Mouse (Mus musculus) layer of hippocampus, adult 9-11 months (tissue): Measurements from ENCODE around the gene Lurap1.
A peak's percentile ranks its signal among the peaks of the same experiment; 100 is the strongest.

Source experiments
- DNase-seq: peaks from one replicate; pipeline ENCODE4 v3.0.0; 2022

The Lurap1 gene

GRCm38 (mm10) chr4:116151238-116151637 is at the start of gene Lurap1:
Gene Lurap1, minus strand, starts transcription at chr4:116151338.
- no peak for DNase-seq

GRCm38 (mm10) chr4:116198422-116198821 is 47.3 kb upstream of the Lurap1 start:
- DNase-seq = no peak

DNA sequence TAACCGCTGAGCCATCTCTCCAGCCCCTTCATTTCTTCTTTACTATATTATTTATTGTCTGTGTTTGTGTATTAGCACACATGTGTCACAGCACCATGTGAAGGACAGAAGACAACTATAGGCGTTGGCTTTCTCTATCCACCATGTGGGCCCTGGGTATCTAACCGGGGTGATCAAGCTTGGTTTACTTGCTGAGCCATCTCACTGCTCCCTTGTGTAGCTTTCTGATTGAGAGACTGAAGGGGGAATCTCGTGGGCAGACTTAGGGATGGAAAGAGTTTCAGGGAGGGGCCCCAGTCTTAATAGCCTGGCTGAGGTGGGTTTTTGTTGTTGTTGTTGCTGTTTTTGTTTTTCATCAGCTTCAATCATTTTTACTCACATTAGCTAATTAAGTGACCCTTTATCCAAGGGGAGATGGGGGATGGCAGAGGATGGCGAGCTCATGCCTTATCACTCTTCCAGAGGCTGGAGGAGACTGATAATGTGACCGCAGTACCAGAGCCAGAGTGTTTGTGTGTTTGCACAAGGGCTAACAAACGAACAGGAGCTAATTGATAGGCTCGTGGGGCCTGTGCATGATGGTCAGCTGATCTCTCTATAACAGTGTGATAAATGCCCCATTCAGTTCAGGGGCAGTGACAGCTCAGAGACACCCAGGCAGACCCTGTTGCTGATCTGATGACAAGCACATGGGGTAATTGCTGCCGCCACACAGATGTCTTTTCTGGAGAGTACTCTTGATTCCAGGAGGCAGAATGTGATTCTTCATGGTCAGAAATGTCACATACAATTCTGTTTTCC is 42.6 kb upstream of the Lurap1 start:
- DNase-seq = peak; percentile 35

DNA sequence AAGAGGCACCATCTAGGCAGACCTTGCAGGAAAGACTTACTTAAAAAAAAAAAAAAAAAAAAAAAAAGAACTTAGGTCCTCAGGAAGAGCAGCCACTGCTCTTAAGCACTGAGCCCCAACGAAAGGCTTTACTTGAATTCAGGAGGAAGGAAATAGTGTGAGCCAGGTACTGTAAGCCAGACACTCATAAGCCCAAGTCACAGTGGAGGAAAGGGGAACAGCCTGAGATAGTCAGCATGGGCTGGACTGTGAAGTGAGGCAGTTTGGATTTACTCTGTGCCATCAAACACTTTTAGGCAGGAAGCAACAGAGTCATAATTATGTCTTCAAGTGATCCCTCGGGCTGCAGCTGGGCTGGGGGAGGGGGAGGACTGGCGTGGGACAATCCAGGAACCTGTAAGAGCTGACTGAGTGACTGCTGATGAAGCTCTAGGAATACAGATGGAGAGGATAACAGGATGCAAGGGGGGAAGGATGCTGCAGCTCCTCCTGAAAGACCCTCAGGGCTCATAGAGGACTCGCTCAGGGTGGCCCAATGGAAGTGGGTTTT is 41.2 kb upstream of the Lurap1 start:
- no peak for DNase-seq

- DNase-seq = no peak
Measured at GRCm38 (mm10) chr4:116185083-116185482, 33.9 kb upstream of the Lurap1 start.

GRCm38 (mm10) chr4:116182745-116183144 is 31.6 kb upstream of the Lurap1 start:
- no peak for DNase-seq

- no peak for DNase-seq
Measured at GRCm38 (mm10) chr4:116182079-116182478, 30.9 kb upstream of the Lurap1 start.

- no peak for DNase-seq
Measured at GRCm38 (mm10) chr4:116177140-116177539, 26.0 kb upstream of the Lurap1 start.

DNA sequence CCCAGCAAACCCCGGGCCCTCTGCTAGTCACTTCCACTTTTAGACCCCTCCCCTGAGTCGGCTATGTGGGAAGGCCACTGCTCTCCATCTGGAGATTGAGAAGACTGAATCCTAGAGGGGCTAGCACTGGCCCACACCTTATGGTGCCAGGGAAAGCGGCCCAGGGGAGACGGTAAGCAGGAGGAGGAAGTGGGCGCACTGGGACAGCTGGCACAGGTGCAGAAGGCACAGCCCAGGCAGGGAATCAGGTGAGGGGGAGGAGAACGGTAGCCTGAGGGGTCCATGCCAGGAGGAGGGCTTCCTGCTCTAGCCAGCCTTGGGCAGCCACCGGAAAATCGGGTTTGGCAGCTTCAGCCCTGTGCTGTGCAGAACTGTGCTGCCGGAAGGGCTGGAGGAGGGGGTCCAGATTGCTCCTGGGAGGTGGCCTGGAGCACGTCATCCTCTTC is 25.4 kb upstream of the Lurap1 start:
- DNase-seq = peak; percentile 71

DNA sequence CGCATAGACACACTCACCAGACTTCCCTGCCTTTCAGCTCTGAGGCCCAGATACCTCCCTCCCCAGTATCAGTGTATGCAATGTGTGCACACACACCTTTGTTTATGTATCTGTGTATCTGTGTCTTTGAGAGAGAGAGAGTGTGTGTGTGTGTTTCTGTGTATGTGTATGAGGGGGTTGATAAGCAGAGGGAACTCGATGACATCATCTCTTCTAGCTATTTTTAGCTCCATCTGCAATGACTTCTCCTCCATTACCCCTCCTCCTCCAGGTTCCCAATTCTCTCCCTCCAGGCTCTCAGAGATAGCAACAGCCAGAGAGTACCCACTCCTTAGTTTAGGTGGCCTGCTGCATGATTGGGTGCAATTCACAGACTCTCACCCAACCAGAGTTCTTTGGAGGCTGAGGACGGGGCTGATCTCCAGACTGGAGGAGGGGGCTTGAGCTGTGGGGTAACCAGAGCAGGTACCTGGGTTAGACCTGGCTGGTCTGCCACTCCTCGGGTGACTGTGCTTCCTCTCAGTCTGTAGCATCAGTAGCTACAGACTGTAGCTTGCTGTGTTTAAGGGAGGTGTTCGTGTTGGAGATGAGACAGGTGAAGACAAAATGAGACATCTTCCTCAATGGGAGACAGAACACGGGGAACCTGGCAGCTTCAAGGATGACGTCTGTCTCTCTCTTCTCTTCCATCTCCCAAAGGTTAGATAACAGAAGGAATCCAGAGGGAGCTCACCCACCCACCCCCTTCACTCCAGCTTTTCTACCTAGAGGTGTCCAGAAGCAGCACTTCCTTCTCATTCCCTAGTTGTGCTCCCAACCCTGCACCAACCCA is 24.8 kb upstream of the Lurap1 start:
- DNase-seq = peak; percentile 49

- DNase-seq = no peak
Measured at GRCm38 (mm10) chr4:116175136-116175535, 24.0 kb upstream of the Lurap1 start.

- no peak for DNase-seq
Measured at GRCm38 (mm10) chr4:116174466-116175116, 23.5 kb upstream of the Lurap1 start.

- DNase-seq = no peak
Measured at GRCm38 (mm10) chr4:116173752-116174151, 22.6 kb upstream of the Lurap1 start.

- DNase-seq = no peak
Measured at GRCm38 (mm10) chr4:116173072-116173471, 21.9 kb upstream of the Lurap1 start, which contains the start of the genes 1700042G07Rik and Gm49337. Gene 1700042G07Rik, plus strand, starts transcription at chr4:116173372. Gene Gm49337, plus strand, starts transcription at chr4:116173384.

DNA sequence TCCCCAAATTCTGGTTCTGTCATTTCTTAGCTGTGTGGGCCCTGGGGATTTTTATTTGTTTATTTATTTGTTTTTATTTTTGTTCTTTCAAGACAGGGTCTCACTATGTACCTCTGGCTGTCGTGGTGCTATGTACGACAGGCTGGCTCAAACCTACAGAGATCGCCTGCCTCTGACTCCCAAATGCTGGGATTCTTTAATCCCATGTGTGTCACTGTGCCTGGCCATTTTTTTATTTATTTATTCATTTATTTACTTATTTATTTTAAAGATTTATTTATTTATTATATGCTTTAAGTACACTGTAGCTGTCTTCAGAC is 18.2 kb upstream of the Lurap1 start:
- no peak for DNase-seq

- peak; percentile 71 for DNase-seq
Measured at GRCm38 (mm10) chr4:116168617-116169352, 17.6 kb upstream of the Lurap1 start.

DNA sequence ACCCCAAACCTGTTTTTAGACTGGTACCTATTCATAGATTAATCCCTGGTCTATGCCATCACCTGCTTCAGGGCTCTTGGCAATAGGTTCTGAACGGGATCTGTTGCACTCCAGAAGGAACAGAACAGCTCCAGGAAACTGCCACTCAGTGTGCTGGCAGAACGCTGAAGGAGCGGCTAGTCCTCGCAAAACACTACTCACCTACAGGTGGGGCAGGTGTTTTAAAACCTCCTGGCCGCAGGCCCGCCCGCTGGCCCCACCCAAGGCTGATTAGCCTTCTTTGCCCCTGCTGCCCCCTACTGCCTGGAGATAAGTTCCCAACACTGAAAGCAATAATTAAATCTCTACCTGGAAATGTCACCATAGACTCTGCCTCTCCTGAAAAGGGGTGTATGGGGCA is 16.3 kb upstream of the Lurap1 start, which contains the start of gene Tspan1:
Gene Tspan1, minus strand, starts transcription at position 198 of the 400 bp plus-strand sequence.
- DNase-seq = no peak

DNA sequence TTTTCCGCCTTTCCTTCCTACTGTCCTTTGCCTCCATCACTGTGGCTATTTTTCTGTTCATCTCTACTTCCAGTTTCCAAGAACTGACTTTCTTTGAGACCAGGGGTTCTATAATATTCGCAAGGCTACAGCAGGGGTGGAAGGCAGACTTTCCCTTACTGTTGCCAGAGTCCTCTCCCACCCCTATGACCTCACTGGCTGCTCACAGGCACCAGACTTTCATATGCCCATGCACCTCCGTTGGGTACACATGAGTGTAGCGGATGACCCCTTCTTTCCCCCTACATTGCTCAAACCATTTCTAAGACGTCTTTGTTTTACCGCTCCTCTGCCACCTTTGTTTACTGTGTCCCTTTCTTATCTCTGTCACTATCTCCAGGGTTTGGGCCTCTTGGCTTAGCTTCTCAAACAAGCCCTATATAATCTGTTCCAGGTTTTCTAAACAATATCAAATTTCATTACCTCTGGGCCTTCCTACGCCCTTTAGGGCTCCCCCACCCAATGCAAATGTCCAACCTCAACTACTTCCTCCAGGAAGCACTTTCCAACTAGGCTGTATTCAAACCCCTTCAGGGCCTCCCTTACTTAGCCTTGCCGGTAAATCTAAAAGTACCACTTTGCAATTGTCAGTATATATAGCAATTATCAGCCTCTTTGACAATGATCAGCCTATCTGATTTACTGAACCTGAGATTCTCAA is 14.7 kb upstream of the Lurap1 start:
- no peak for DNase-seq

DNA sequence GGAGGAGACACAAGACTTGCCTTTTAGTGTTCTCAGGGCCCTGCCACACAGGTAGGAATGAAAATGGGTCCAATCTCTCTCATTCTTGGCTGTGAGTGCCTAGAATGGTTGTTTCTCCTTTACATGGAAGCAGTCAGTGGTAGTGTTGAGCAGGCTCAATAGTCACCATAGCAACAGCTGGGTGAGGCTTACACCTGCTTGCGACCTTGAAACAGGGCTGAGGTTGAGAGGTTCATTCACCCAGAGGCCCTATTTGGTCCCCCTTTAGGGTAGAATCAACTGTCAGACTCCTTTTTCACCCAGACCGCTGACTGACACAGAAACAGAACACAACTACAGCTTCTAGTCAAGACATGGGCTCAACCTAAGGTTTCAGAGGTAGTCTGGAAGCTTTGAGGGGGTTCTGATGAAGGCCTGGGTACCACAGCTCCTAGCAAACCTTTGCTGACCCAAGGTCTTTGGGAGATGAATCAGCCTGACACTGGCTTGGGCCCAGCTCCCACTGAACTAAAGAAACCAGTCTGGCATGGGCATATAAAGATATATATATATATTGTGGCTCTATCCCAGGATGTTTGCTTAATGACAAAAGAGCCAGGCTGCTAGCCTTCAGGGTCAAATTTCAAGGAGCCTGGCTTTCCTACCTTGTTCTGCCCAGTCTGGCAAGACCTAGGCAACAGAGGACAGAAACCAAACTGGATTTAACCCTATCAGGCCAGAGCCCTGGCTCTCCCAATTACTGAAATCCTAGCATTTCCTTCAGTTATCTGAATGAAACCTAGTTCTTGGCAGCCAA is 13.8 kb upstream of the Lurap1 start:
- no peak for DNase-seq

GRCm38 (mm10) chr4:116162142-116162541 is 11.0 kb upstream of the Lurap1 start:
- no peak for DNase-seq

- peak; percentile 88 for DNase-seq
Measured at GRCm38 (mm10) chr4:116160769-116161168, 9.6 kb upstream of the Lurap1 start.
